Mouse (Mus musculus): ENCODE measurements around the gene Itih2.

GRCm38 (mm10) chr2:10121826-10122225 lies 9.4 kb downstream of the Itih2 start:
- no peak for TF ChIP-seq POLR2A (IDR thresholded peaks at IDR 0.05; ENCODE audit: insufficient read depth, low read depth, low read length)
- no peak for TF ChIP-seq CTCF (IDR thresholded peaks at IDR 0.05; ENCODE audit: insufficient read depth, low read depth, low read length)
